Mouse (Mus musculus) liver, adult 2 months (tissue): ENCODE data around the gene Cant1.

Source experiments
- CTCF ChIP-seq: fragments of 200-500 bp; IDR thresholded peaks from 2 replicates; pipeline ENCODE4 v1.5.1; 2011; ENCODE audit warnings: low read depth, low read length, control low read depth
- POLR2A ChIP-seq: fragments of 200-500 bp; IDR thresholded peaks from 2 replicates; pipeline ENCODE4 v1.6.1; 2011; ENCODE audit warnings: low read length, control low read depth; ENCODE audit not compliant: insufficient read depth; ENCODE audit errors: extremely low read depth

GRCm38 (mm10) chr11:118442691-118443090 lies 23.8 kb upstream of the Cant1 start:
- TF ChIP-seq CTCF = no peak
- TF ChIP-seq POLR2A = no peak
